Mouse (Mus musculus): ENCODE measurements around the gene Insc.
A peak's percentile ranks its signal among the peaks of the same experiment; 100 is the strongest.

Gene Insc

DNA sequence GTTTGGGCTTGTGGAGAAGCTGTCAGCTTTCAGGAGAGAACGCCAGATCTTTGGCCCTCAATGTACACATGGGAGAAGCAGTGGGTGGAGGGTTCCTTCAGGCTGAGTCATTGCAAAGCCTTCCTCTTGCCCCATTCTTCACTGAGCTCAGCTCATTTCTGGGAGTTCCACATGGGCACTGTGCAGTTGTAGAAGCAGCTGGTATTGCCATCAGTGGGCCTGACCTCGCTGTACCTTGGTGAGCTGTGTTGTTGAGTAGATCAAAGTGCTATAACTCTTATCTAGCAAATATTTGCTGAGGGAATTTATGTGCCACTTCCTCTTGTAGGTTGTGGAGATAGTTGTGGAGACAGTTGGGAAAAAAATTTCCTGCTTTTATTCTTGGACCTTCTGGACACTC is 103.7 kb downstream of the Insc start:
- H3K36me3 ChIP-seq (ENCODE audit: insufficient read depth, low read length) = no peaks in the 10 kb centered on the region

DNA sequence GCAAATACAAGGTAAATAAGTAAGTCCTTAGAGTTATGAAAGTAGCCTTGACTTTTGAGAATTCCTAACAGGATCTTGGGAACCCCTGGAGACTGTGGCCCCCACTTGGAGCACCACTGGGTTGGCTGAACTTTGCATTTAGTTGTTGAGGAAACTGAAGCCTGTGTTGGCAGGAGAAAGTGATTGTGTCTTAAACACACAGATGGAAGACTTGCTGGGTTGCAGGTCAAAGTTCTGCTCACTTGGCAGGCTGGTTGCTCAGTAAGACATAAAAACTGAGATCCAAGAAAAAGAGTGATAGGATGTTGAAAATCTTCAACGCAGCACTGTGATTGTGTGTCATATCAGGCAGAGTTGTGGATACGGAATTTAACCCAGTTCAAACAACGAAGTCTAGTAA is 108.9 kb downstream of the Insc start:
- Histone ChIP-seq H3K27me3 (ENCODE audit: insufficient read depth, low read length) (no peaks in the 10 kb centered on the region), H3K4me3 (replicated peaks; ENCODE audit: low read length) (no peak overlapping the region), H3K9me3 (ENCODE audit: low read length) (no peaks in the 10 kb centered on the region), H3K4me1 (replicated peaks; ENCODE audit: low read depth, low read length) (no peaks in the 10 kb centered on the region), H3K36me3 (ENCODE audit: insufficient read depth, low read length) (no peaks in the 10 kb centered on the region)
- TF ChIP-seq CTCF (conservative IDR thresholded peaks at IDR 0.05; ENCODE audit: low read length) = no peak
- TF ChIP-seq POU5F1 (IDR thresholded peaks at IDR 0.05; ENCODE audit: borderline replicate concordance, low read length) = no peak
- TF ChIP-seq NANOG (IDR thresholded peaks at IDR 0.05; ENCODE audit: borderline replicate concordance, low read length) = no peak

More for the DNA sequence above, 103.7 kb downstream of the Insc start:
- no peaks in the 10 kb centered on the region for H3K9me3 ChIP-seq (ENCODE audit: low read length)
- no peaks in the 10 kb centered on the region for H3K27me3 ChIP-seq (ENCODE audit: insufficient read depth, low read length)
- TF ChIP-seq NANOG (IDR thresholded peaks at IDR 0.05; ENCODE audit: borderline replicate concordance, low read length) = no peak
- TF ChIP-seq CTCF (conservative IDR thresholded peaks at IDR 0.05; ENCODE audit: low read length) = no peak
- TF ChIP-seq POU5F1 (IDR thresholded peaks at IDR 0.05; ENCODE audit: borderline replicate concordance, low read length) = no peak
- no peak overlapping the region for H3K4me3 ChIP-seq (replicated peaks; ENCODE audit: low read length)
- no peaks in the 10 kb centered on the region for H3K4me1 ChIP-seq (replicated peaks; ENCODE audit: low read depth, low read length)

DNA sequence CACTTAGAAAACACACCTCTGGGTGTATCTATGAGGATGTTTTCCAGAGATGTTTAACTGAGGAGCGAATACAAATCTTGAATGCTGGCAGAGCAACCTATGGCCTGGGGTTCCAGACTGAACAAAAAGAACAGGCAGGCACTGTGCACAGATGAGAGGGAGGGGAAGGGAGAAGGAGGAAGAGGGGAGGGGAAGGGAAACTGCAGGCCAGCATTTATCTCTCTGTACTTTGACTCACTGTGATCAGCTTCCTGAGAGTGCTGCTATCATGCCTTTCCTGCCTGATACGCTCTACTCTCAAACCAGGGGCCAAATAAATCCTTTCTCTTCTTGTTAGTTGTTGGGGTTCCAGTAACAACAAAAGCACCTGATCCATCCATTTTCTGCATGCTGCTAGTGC is 110.7 kb downstream of the Insc start:
- no peak for TF ChIP-seq NANOG (IDR thresholded peaks at IDR 0.05; ENCODE audit: borderline replicate concordance, low read length)
- TF ChIP-seq CTCF (conservative IDR thresholded peaks at IDR 0.05; ENCODE audit: low read length) = no peak
- TF ChIP-seq POU5F1 (IDR thresholded peaks at IDR 0.05; ENCODE audit: borderline replicate concordance, low read length) = no peak
- no peaks in the 10 kb centered on the region for H3K36me3 ChIP-seq (ENCODE audit: insufficient read depth, low read length)
- H3K4me3 ChIP-seq (replicated peaks; ENCODE audit: low read length) = no peak overlapping the region
- H3K27me3 ChIP-seq (ENCODE audit: insufficient read depth, low read length) = no peaks in the 10 kb centered on the region
- H3K4me1 ChIP-seq (replicated peaks; ENCODE audit: low read depth, low read length) = no peaks in the 10 kb centered on the region
- H3K9me3 ChIP-seq (ENCODE audit: low read length) = no peaks in the 10 kb centered on the region

DNA sequence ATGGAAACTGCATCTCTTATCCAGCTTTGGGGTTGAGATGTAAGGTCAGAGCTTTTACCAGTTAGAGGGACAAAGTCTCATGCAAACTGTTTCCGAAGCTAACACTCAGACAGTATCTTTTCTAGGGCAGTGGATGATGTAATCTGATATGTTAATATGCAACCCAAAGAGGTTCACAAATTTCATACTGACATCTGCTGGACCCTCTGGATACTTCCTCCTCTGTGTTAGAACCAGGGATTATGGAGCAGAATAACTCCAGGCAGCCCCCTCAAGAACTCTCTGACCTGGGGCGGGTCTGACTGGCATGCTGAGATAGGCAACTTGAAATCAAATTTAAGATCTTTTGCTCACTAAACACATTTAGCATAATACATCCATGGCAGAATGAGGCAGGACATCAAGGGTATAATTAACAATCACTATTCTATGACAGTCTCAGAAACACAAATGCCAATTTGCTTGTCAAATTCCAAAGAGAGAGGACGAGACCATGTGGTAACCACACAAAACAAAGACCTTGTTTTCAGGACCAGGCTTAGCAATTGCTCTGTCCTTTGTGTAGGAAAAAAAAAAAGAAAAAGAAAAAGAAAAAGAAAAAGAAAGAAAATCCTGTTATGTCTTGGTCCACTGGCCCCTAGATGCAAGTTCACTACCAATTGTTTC is 117.5 kb downstream of the Insc start:
- H3K36me3 ChIP-seq (ENCODE audit: insufficient read depth, low read length) = no peaks in the 10 kb centered on the region
- TF ChIP-seq CTCF (conservative IDR thresholded peaks at IDR 0.05; ENCODE audit: low read length) = no peak
- TF ChIP-seq POU5F1 (IDR thresholded peaks at IDR 0.05; ENCODE audit: borderline replicate concordance, low read length) = no peak
- no peaks in the 10 kb centered on the region for H3K4me1 ChIP-seq (replicated peaks; ENCODE audit: low read depth, low read length)
- no peaks in the 10 kb centered on the region for H3K27me3 ChIP-seq (ENCODE audit: insufficient read depth, low read length)
- no peaks in the 10 kb centered on the region for H3K9me3 ChIP-seq (ENCODE audit: low read length)
- H3K4me3 ChIP-seq (replicated peaks; ENCODE audit: low read length) = no peak overlapping the region

DNA sequence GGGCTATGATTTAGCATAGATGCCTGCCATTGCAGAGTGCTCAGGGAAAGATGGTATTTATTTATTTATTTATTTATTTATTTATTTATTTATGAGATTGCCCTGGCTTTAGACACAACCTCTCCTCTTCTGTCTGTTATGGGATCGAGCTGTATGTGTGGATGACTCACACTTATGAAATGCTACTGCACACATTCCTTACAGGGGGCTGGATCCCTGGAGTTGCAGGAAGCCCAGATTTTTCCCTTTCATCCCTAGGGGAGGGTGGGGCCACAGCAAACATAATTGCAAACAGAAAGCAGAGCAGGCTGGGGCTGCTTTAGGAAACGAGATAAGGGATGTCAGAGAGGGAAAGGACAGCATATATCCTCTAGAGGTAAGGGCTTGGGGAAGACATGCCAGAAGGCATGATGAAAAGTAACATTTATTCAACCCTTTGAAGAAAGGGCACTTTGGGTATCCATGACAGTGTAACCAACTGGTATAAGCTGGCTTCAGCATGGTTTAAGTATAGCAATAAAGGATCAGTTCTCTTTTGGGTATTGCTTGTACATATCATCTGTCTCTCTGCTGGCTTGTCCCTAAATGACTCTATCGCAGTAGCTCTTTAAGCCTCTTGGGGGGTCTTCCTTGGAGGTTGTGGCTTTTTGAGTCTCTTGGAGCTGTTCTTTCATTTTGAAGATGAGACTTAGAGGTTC is 130.0 kb downstream of the Insc start:
- Histone ChIP-seq H3K9me3 (ENCODE audit: low read length) (no peaks in the 10 kb centered on the region), H3K27me3 (ENCODE audit: insufficient read depth, low read length) (no peaks in the 10 kb centered on the region), H3K4me3 (replicated peaks; ENCODE audit: low read length) (no peak overlapping the region), H3K4me1 (replicated peaks; ENCODE audit: low read depth, low read length) (no peaks in the 10 kb centered on the region), H3K36me3 (ENCODE audit: insufficient read depth, low read length) (no peaks in the 10 kb centered on the region)
- TF ChIP-seq CTCF (conservative IDR thresholded peaks at IDR 0.05; ENCODE audit: low read length) (no peak), NANOG (IDR thresholded peaks at IDR 0.05; ENCODE audit: borderline replicate concordance, low read length) (no peak), POU5F1 (IDR thresholded peaks at IDR 0.05; ENCODE audit: borderline replicate concordance, low read length) (no peak)

DNA sequence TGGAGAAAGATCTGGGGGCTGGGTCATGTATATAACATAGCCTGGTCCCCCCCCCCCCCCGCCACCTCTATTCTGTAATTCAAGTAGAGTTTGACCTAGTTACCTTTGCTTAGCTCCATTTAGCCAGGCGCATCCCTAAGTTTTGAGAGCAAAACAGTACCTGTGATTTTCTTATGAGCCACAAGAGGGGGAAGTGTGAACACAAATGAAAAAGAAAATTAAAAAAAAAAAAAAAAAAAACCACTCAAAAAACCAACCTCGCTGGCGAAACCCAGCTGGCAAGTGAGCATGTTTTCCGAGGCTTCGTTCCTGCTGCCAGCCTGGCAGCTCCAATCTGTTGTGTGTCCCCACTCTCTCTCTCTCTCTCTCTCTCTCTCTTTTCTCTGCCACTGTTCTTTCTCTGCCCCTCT is 130.5 kb downstream of the Insc start:
- Histone ChIP-seq H3K36me3 (ENCODE audit: insufficient read depth, low read length) (no peaks in the 10 kb centered on the region), H3K4me3 (replicated peaks; ENCODE audit: low read length) (no peak overlapping the region), H3K4me1 (replicated peaks; ENCODE audit: low read depth, low read length) (no peaks in the 10 kb centered on the region), H3K9me3 (ENCODE audit: low read length) (no peaks in the 10 kb centered on the region), H3K27me3 (ENCODE audit: insufficient read depth, low read length) (no peaks in the 10 kb centered on the region)
- TF ChIP-seq POU5F1 (IDR thresholded peaks at IDR 0.05; ENCODE audit: borderline replicate concordance, low read length) = no peak
- no peak for TF ChIP-seq NANOG (IDR thresholded peaks at IDR 0.05; ENCODE audit: borderline replicate concordance, low read length)
- TF ChIP-seq CTCF (conservative IDR thresholded peaks at IDR 0.05; ENCODE audit: low read length) = 0 out of 2 replicates have a peak, but pooled peaks have one; percentile 5

DNA sequence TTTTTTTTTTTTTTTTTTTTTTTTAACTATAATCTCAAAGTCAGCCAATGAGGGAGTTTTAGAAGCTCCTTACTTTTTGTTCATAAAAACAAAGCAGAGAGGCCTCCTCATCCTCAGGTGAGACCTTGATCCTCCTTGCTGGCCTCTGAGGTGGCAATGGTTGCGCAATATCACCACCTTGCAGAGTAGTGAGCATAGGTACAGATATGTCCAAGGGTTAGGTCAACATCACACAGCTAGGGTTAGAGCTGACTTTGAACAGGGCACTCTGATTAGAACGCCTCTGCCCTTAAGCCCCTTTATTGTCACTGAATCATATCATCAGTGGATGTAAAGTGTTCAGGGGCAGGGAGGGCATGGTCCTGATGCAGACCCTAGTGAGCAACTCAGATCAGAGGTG is 131.1 kb downstream of the Insc start:
- Histone ChIP-seq H3K36me3 (ENCODE audit: insufficient read depth, low read length) (no peaks in the 10 kb centered on the region), H3K27me3 (ENCODE audit: insufficient read depth, low read length) (no peaks in the 10 kb centered on the region), H3K4me1 (replicated peaks; ENCODE audit: low read depth, low read length) (no peaks in the 10 kb centered on the region), H3K9me3 (ENCODE audit: low read length) (no peaks in the 10 kb centered on the region), H3K4me3 (replicated peaks; ENCODE audit: low read length) (no peak overlapping the region)
- TF ChIP-seq CTCF (conservative IDR thresholded peaks at IDR 0.05; ENCODE audit: low read length) = no peak
- TF ChIP-seq POU5F1 (IDR thresholded peaks at IDR 0.05; ENCODE audit: borderline replicate concordance, low read length) = no peak
- TF ChIP-seq NANOG (IDR thresholded peaks at IDR 0.05; ENCODE audit: borderline replicate concordance, low read length) = no peak

DNA sequence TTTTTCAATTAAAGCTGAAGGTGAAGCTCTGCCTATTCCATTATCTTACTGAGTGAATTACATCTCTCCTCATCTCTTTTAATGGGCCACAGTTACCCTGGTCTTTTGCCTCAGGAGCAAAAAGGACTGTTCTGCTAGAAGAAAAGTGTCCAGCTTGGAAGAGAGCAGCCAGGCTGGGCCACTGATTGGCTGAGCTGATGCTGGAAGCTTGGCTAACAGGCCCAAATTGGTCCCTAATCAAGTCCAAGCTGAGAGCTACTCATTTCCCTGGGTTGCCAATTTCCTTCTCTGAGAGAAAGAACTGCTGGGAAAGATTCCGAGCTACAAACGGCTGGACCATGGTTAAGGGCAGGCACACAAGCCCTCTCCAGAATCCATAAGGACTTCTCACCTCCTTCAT is 140.1 kb downstream of the Insc start:
- no peaks in the 10 kb centered on the region for H3K4me1 ChIP-seq (replicated peaks; ENCODE audit: low read depth, low read length)
- H3K27me3 ChIP-seq (ENCODE audit: insufficient read depth, low read length) = no peaks in the 10 kb centered on the region
- TF ChIP-seq POU5F1 (IDR thresholded peaks at IDR 0.05; ENCODE audit: borderline replicate concordance, low read length) (no peak), NANOG (IDR thresholded peaks at IDR 0.05; ENCODE audit: borderline replicate concordance, low read length) (no peak), CTCF (conservative IDR thresholded peaks at IDR 0.05; ENCODE audit: low read length) (no peak)
- H3K4me3 ChIP-seq (replicated peaks; ENCODE audit: low read length) = no peak overlapping the region
- no peaks in the 10 kb centered on the region for H3K36me3 ChIP-seq (ENCODE audit: insufficient read depth, low read length)
- H3K9me3 ChIP-seq (ENCODE audit: low read length) = peaks cover 12% of the 10 kb centered on the region
